In the genomic region with DNA sequence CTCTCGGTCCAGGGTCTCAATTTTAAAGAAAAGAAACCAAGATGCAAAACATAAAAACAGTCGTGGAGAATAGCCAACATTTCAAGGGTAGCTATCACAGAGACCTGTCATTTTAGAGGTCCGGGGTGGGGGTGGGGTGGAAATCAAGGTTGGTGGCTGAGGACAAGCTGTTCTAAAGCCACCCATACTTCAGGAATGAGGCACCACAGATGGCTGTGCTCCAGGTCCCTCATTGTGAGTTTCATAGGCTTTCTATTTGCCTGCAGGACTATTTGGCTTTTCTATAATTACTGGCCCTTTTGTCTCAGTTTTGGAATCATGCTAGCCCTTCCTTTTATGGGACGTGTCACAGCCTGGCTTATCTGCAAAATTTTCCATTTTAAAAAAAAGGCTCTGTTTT, we compare ENCODE assay signal across 22 mouse cellular contexts. TPM values are rescaled to one million over a fixed set of nuclear protein-coding genes. Genes with fewer than 3 reads are reported as not detected.
A peak's percentile ranks its signal among the peaks of the same experiment; 100 is the strongest.
DNase-seq lines count a peak whose midpoint lies in the region; ATAC-seq lines count a peak whose summit lies in the region.
"Had no signal": no experiment of that assay in that cellular context is flagged by ENCODE, and none has a peak within 500 bp of the region (broad histone marks: within the 10 kb centered on the region; RNA-seq: fewer than 3 reads in every experiment).

No protein-coding gene starts in this region.

- no peak for ATAC-seq in heart, embryonic 12.5 days (ENCODE audit: insufficient number of reproducible peaks, low FRiP score)
- no peak for ATAC-seq in kidney, embryonic 16.5 days (ENCODE audit: low FRiP score, low TSS enrichment)
- ATAC-seq: forebrain, embryonic 16.5 days; intestine, embryonic 15.5 days had no signal

- no peaks in the 10 kb centered on the region for H3K27me3 ChIP-seq in heart, embryonic 12.5 days (replicated peaks)
- H3K27me3 ChIP-seq in kidney, embryonic 16.5 days (ENCODE audit: insufficient read depth, low read length) = no peaks in the 10 kb centered on the region
- H3K27me3 ChIP-seq: embryonic facial prominence, embryonic 13.5 days; forebrain, embryonic 12.5 days; hindbrain, embryonic 13.5 days; intestine, embryonic 15.5 days had no signal

- no peak overlapping the region for H3K4me2 ChIP-seq in heart, embryonic 12.5 days
- H3K4me2 ChIP-seq in kidney, embryonic 16.5 days (replicated peaks; ENCODE audit: low read depth, low read length) = no peak overlapping the region
- H3K4me2 ChIP-seq: embryonic facial prominence, embryonic 13.5 days; forebrain, embryonic 12.5 days; hindbrain, embryonic 13.5 days; intestine, embryonic 15.5 days had no signal

- intact Hi-C loops in heart, postnatal 10 days (cut with DNase I) = no loop called here

- H3K36me3 ChIP-seq in heart, embryonic 12.5 days = no peaks in the 10 kb centered on the region
- H3K36me3 ChIP-seq in kidney, embryonic 16.5 days (ENCODE audit: insufficient read depth, low read length) = no peaks in the 10 kb centered on the region
- H3K36me3 ChIP-seq: embryonic facial prominence, embryonic 13.5 days; forebrain, embryonic 12.5 days; hindbrain, embryonic 13.5 days; intestine, embryonic 15.5 days had no signal

- no peaks in the 10 kb centered on the region for H3K4me1 ChIP-seq in heart, embryonic 12.5 days (replicated peaks)
- H3K4me1 ChIP-seq in kidney, embryonic 16.5 days (ENCODE audit: insufficient read depth, low read length) = no peaks in the 10 kb centered on the region
- H3K4me1 ChIP-seq: embryonic facial prominence, embryonic 13.5 days; forebrain, embryonic 12.5 days; hindbrain, embryonic 13.5 days; intestine, embryonic 15.5 days had no signal

- no peak overlapping the region for H3K4me3 ChIP-seq in heart, embryonic 12.5 days
- no peak overlapping the region for H3K4me3 ChIP-seq in kidney, embryonic 16.5 days (ENCODE audit: low read length)
- H3K4me3 ChIP-seq: embryonic facial prominence, embryonic 13.5 days; forebrain, embryonic 12.5 days; hindbrain, embryonic 13.5 days; intestine, embryonic 15.5 days had no signal

- H3K9ac ChIP-seq in heart, embryonic 12.5 days = no peak overlapping the region
- no peak overlapping the region for H3K9ac ChIP-seq in kidney, embryonic 16.5 days (replicated peaks; ENCODE audit: low read length)
- H3K9ac ChIP-seq: embryonic facial prominence, embryonic 13.5 days; forebrain, embryonic 12.5 days; hindbrain, embryonic 13.5 days; intestine, embryonic 15.5 days had no signal

- peak; percentile 79 to 84 for DNase-seq in adrenal gland, adult (ENCODE audit: inconsistent age in 2 of 2, low spot score in 1 of 2)
- DNase-seq in adrenal gland, postnatal 4 days (ENCODE audit: low spot score in 2 of 2) = no peak
- peak; percentile 15 to 27 for DNase-seq in heart, postnatal 10 days
- peak; percentile 19 for DNase-seq in lung, postnatal 10 days
- DNase-seq in lung, postnatal 25 days (ENCODE audit: low spot score) = no peak
- DNase-seq in adrenal gland, postnatal 36 days = peak; percentile 70 to 76
- DNase-seq: cerebellum, adult 11 months; cerebellum, adult 8-10 months; cerebellum, postnatal 36 days; gastrocnemius, postnatal 10 days; kidney, adult 18-20 months had no signal

- WGBS in heart, embryonic 12.5 days = 61% methylated on average over 4 of the region's 4 CpGs
- 83% methylated on average over 4 of the region's 4 CpGs for WGBS in kidney, embryonic 16.5 days

- H3K9me3 ChIP-seq in heart, embryonic 12.5 days (replicated peaks) = peaks cover 12% of the 10 kb centered on the region
- peaks cover under 1% of the 10 kb centered on the region; the same call in 1 of the 2 replicates for H3K9me3 ChIP-seq in kidney, embryonic 16.5 days (ENCODE audit: low read length)
- H3K9me3 ChIP-seq: forebrain, embryonic 12.5 days; hindbrain, embryonic 13.5 days; intestine, embryonic 15.5 days had no signal

- no peak overlapping the region for H3K27ac ChIP-seq in heart, embryonic 12.5 days (ENCODE audit: poor library complexity, severe bottlenecking)
- no peak overlapping the region for H3K27ac ChIP-seq in kidney, embryonic 16.5 days (ENCODE audit: low read length)
- H3K27ac ChIP-seq: embryonic facial prominence, embryonic 13.5 days; forebrain, embryonic 12.5 days; hindbrain, embryonic 13.5 days; intestine, embryonic 15.5 days had no signal

RNA-seq across cellular contexts. Expression of a gene that starts 55.4 kb away (rescaled TPM):
- 1 to 10 TPM; 1.3 to 1.5 TPM for total RNA-seq in adrenal gland, postnatal 4 days (2021)
- not detected for total RNA-seq in heart, postnatal 10 days (2021)
- polyA plus RNA-seq in heart, embryonic 12.5 days (2016; fragmentation: Nextera tagmentation; extraction: Ambion mirVana) = 0.08 TPM in 1 of 2 replicates, not detected in the other
- total RNA-seq in adrenal gland, postnatal 36 days (2021) = under 1 TPM in 1 of 2 experiments, not detected in 1; 0.40 TPM
- 0.69 and 0.84 TPM in 2 replicates for polyA plus RNA-seq in kidney, embryonic 16.5 days (2015; fragmentation: Nextera tagmentation; extraction: Ambion mirVana)
- total RNA-seq: hematopoietic stem cell, adult 5-6 weeks; MEL had no signal
- polyA plus RNA-seq: C2C12; heart, embryonic 16.5 days had no signal

Comparison
In these comparisons a context has a peak if more than half of its experiments do, and no peak if none do; other contexts are left out.
1. DNase-seq: peak in adrenal gland, adult (2 of 2), heart, postnatal 10 days (2 of 2), lung, postnatal 10 days (single experiment) and adrenal gland, postnatal 36 days (2 of 2); none in adrenal gland, postnatal 4 days (0 of 2) and lung, postnatal 25 days (single experiment).